Mouse (Mus musculus): ENCODE data around the gene Pde4b. TPM values are rescaled to one million over a fixed set of nuclear protein-coding genes. Genes with fewer than 3 reads are reported as not detected.

Pde4b gene
- polyA plus RNA-seq, 1 experiment from 2014 or later, result 4.2 TPM

GRCm38 (mm10) chr4:102374614-102375013 lies 287.3 kb downstream of the Pde4b start:
- H3K4me1 ChIP-seq, result no peaks in the 10 kb centered on the region
- no peak overlapping the region for H3K4me3 ChIP-seq
- WGBS (ENCODE audit: insufficient replicate concordance), result 58% methylated on average over 5 of the region's 5 CpGs
- ATAC-seq, result no peak
- no peaks in the 10 kb centered on the region for H3K9me3 ChIP-seq (replicated peaks)
- H3K4me2 ChIP-seq, result no peak overlapping the region
- H3K27ac ChIP-seq, result no peak overlapping the region
- H3K27me3 ChIP-seq (replicated peaks), result no peaks in the 10 kb centered on the region
- H3K36me3 ChIP-seq, result no peaks in the 10 kb centered on the region
- no peak overlapping the region for H3K9ac ChIP-seq

DNA sequence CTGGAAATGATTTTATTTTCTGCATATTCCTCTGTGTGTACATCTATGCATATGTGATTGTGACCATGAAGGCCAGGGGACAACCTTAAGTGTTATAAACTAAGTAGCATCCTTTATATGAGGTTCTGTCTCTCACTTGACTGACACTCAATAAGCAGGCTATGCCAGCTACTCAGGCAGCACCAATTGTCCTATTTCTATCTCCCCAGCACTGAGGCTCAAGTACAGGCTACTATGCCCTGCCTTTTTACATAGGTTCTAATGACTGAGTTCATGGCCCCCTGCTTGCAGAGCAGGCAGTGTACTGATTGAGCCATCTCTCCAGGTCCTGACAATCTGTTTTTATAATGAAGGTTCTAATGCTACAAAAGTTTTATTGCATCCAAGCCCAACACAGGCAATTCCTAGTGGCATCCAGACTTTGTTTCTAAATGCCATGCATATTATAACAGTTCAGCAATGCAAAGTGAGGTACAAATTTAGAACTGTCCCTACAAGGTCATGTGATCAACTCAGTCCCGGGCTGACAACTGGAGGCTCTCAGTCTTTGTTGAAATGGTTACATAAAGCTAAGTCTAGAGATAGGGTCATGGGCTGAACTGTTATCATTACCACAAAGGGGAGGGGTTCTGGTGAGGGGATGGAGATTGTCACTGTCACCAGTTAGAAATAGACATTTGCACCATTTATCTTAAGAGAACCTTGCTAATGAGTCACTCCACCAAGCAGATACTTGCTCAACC lies 295.6 kb downstream of the Pde4b start:
- H3K4me2 ChIP-seq, result no peak overlapping the region
- no peaks in the 10 kb centered on the region for H3K9me3 ChIP-seq (replicated peaks)
- no peaks in the 10 kb centered on the region for H3K36me3 ChIP-seq
- H3K9ac ChIP-seq, result no peak overlapping the region
- no peaks in the 10 kb centered on the region for H3K27me3 ChIP-seq (replicated peaks)
- H3K4me1 ChIP-seq, result no peaks in the 10 kb centered on the region
- H3K4me3 ChIP-seq, result no peak overlapping the region
- 38% methylated on average over 1 of the region's 1 CpGs for WGBS (ENCODE audit: insufficient replicate concordance)
- ATAC-seq, result no peak
- no peak overlapping the region for H3K27ac ChIP-seq

GRCm38 (mm10) chr4:102393605-102394004 lies 306.3 kb downstream of the Pde4b start:
- ATAC-seq, result no peak
- H3K4me2 ChIP-seq, result no peak overlapping the region
- no peak overlapping the region for H3K27ac ChIP-seq
- no peaks in the 10 kb centered on the region for H3K36me3 ChIP-seq
- 27% methylated on average over 2 of the region's 2 CpGs for WGBS (ENCODE audit: insufficient replicate concordance)
- H3K27me3 ChIP-seq (replicated peaks), result no peaks in the 10 kb centered on the region
- H3K9me3 ChIP-seq (replicated peaks), result 0 out of 2 replicates have a peak, but pooled peaks cover 3% of the 10 kb centered on the region
- no peaks in the 10 kb centered on the region for H3K4me1 ChIP-seq
- H3K9ac ChIP-seq, result no peak overlapping the region
- no peak overlapping the region for H3K4me3 ChIP-seq

DNA sequence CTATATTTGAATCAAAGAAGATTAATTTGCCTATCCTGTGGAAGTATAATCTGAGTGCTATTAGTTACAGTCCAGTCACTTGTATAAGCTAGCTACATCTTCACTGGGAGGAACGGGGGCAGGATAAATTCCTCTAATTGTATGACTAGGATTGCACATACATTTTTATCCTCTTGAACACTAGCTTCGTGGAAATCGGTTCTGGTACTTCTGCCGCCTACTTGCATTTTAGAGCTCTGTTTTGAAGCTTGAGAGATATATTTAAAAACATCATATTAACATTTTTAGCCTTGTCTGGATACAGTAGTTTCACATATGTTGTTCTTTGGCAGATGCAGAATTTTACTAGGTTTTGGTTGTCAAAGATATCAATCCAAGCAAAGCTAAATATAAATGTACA lies 310.0 kb downstream of the Pde4b start:
- no peak for ATAC-seq
- H3K9ac ChIP-seq, result no peak overlapping the region
- H3K27me3 ChIP-seq (replicated peaks), result no peaks in the 10 kb centered on the region
- H3K36me3 ChIP-seq, result no peaks in the 10 kb centered on the region
- H3K4me2 ChIP-seq, result no peak overlapping the region
- no peak overlapping the region for H3K4me3 ChIP-seq
- H3K27ac ChIP-seq, result no peak overlapping the region
- no peaks in the 10 kb centered on the region for H3K4me1 ChIP-seq
- WGBS (ENCODE audit: insufficient replicate concordance), result 63% methylated on average over 4 of the region's 4 CpGs
- 0 out of 2 replicates have a peak, but pooled peaks cover 3% of the 10 kb centered on the region for H3K9me3 ChIP-seq (replicated peaks)

DNA sequence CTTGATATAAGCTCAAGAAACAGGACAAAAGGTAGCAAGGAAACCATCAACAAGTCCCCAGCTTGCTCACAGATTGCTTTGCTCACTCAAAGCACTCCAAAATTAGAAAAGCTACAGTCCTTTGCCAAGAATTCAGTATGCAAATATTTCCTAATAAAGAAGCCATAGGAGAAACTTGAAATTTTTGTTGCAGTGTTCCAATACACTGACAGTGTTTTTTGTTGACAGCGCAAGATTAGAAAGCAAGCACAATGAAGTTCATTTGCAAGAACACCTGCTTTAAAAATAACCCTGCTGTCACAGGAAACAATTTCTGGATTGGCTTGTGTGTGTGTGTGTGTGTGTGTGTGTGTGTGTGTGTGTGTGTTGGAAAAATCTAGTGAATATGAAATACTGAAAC lies 311.2 kb downstream of the Pde4b start:
- Histone ChIP-seq H3K4me1 (no peaks in the 10 kb centered on the region), H3K9me3 (replicated peaks) (0 out of 2 replicates have a peak, but pooled peaks cover 3% of the 10 kb centered on the region), H3K4me2 (no peak overlapping the region), H3K36me3 (no peaks in the 10 kb centered on the region), H3K27me3 (replicated peaks) (no peaks in the 10 kb centered on the region), H3K27ac (no peak overlapping the region), H3K9ac (no peak overlapping the region), H3K4me3 (no peak overlapping the region)
- 78% methylated on average over 1 of the region's 1 CpGs for WGBS (ENCODE audit: insufficient replicate concordance)
- ATAC-seq, result no peak

DNA sequence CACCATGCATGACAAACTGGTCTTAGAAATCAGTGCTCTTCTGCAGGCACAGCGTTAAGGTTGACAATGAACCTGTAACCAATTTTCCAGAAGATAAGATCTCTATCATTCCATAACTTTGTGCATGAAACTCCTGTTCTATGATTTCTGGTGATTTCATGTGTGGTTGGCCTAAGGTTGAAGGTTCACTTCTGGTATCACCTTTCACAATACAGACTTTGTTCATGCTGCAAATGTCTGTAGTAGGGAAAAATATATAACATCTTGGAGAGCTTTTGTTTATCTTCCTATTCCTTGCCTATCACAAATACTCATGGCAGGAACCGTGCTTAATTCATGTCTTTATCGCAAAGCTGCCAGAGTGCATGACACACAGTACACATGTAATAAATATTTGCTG lies 319.5 kb downstream of the Pde4b start:
- no peak overlapping the region for H3K4me2 ChIP-seq
- no peak overlapping the region for H3K27ac ChIP-seq
- H3K9ac ChIP-seq, result no peak overlapping the region
- no peak for ATAC-seq
- no peaks in the 10 kb centered on the region for H3K27me3 ChIP-seq (replicated peaks)
- H3K4me3 ChIP-seq, result no peak overlapping the region
- H3K36me3 ChIP-seq, result no peaks in the 10 kb centered on the region
- no peaks in the 10 kb centered on the region for H3K4me1 ChIP-seq
- no peaks in the 10 kb centered on the region for H3K9me3 ChIP-seq (replicated peaks)
- 58% methylated on average over 3 of the region's 3 CpGs for WGBS (ENCODE audit: insufficient replicate concordance)

DNA sequence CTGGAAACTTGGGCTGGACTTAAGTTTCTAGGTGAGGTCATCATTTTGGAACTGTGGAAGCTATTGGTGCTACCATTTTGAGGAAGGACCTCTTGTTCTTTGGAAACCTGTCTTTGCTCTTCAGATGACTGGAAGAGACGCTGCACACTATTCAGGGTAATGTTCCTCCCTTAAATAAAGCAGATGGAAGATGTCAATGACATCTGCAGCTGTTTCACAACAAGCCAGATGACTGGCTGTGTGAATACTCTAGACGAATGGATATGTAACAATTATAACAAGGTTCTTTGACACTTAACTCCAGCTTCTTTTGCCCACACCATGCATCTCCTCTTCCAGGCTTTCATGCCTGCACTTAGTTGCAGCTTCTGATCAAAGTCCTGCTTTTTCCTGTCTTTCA lies 320.8 kb downstream of the Pde4b start:
- WGBS (ENCODE audit: insufficient replicate concordance), result 51% methylated on average over 2 of the region's 2 CpGs

DNA sequence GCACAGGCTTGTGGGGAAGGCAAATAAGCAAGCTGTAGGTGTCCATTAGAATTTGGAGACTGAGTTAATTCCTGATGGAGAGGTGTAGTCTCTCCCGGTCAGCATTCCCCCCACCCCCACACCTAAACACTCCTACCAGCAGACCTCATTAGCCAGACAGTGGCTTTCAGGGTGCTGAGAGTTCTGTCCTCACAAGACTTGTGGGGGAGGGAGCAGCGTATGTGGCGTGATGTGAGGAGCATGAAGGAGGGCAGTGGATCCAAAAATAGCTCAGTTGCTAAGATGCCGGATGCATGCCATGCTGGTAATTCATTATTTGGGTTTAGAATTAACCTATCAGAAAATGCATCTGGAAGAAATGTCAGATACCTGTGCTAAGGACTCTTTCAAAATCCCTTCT lies 321.6 kb downstream of the Pde4b start:
- Histone ChIP-seq H3K9me3 (replicated peaks) (no peaks in the 10 kb centered on the region), H3K4me3 (no peak overlapping the region), H3K4me1 (no peaks in the 10 kb centered on the region), H3K27me3 (replicated peaks) (no peaks in the 10 kb centered on the region), H3K27ac (no peak overlapping the region), H3K4me2 (no peak overlapping the region), H3K9ac (no peak overlapping the region), H3K36me3 (no peaks in the 10 kb centered on the region)
- 43% methylated on average over 4 of the region's 4 CpGs for WGBS (ENCODE audit: insufficient replicate concordance)
- ATAC-seq, result no peak

More for the DNA sequence above, 320.8 kb downstream of the Pde4b start:
- H3K27ac ChIP-seq, result no peak overlapping the region
- no peaks in the 10 kb centered on the region for H3K36me3 ChIP-seq
- H3K4me2 ChIP-seq, result no peak overlapping the region
- no peaks in the 10 kb centered on the region for H3K27me3 ChIP-seq (replicated peaks)
- no peak for ATAC-seq
- no peak overlapping the region for H3K4me3 ChIP-seq
- no peak overlapping the region for H3K9ac ChIP-seq
- H3K9me3 ChIP-seq (replicated peaks), result no peaks in the 10 kb centered on the region
- no peaks in the 10 kb centered on the region for H3K4me1 ChIP-seq

DNA sequence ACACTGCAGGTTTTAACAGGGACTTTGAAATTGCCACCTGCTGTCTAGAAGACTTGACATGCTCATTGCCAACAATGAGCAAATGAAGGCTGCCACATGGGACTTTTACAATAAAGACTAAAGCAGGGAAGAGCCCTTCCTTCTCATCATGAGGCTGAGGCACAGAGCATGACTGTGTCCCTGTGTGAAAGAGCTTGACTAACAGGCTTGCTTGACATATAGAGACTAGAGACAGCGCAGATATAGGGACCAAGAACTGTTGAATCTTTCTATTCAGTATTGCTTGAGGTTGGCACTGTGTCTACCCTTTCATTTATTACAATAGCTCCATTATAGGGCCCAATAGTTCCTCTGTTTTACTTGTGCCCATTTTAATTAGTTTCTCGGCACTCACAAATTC lies 325.8 kb downstream of the Pde4b start:
- no peak for ATAC-seq
- no peak overlapping the region for H3K9ac ChIP-seq
- H3K4me3 ChIP-seq, result no peak overlapping the region
- H3K4me1 ChIP-seq, result no peaks in the 10 kb centered on the region
- no peaks in the 10 kb centered on the region for H3K9me3 ChIP-seq (replicated peaks)
- H3K27me3 ChIP-seq (replicated peaks), result no peaks in the 10 kb centered on the region
- H3K4me2 ChIP-seq, result no peak overlapping the region
- WGBS (ENCODE audit: insufficient replicate concordance), result 65% methylated on average over 2 of the region's 2 CpGs
- H3K27ac ChIP-seq, result no peak overlapping the region
- no peaks in the 10 kb centered on the region for H3K36me3 ChIP-seq

GRCm38 (mm10) chr4:102413794-102414193 lies 326.5 kb downstream of the Pde4b start:
- Histone ChIP-seq H3K4me3 (no peak overlapping the region), H3K27me3 (replicated peaks) (no peaks in the 10 kb centered on the region), H3K4me1 (no peaks in the 10 kb centered on the region), H3K9me3 (replicated peaks) (no peaks in the 10 kb centered on the region), H3K4me2 (no peak overlapping the region), H3K27ac (no peak overlapping the region), H3K36me3 (no peaks in the 10 kb centered on the region), H3K9ac (no peak overlapping the region)
- ATAC-seq, result no peak
- 55% methylated on average over 4 of the region's 4 CpGs for WGBS (ENCODE audit: insufficient replicate concordance)

GRCm38 (mm10) chr4:102414610-102415009 lies 327.3 kb downstream of the Pde4b start:
- ATAC-seq, result no peak
- Histone ChIP-seq H3K27ac (no peak overlapping the region), H3K36me3 (no peaks in the 10 kb centered on the region), H3K4me1 (no peaks in the 10 kb centered on the region), H3K27me3 (replicated peaks) (no peaks in the 10 kb centered on the region), H3K9me3 (replicated peaks) (no peaks in the 10 kb centered on the region), H3K4me3 (no peak overlapping the region), H3K4me2 (no peak overlapping the region), H3K9ac (no peak overlapping the region)
- 63% methylated on average over 4 of the region's 4 CpGs for WGBS (ENCODE audit: insufficient replicate concordance)

GRCm38 (mm10) chr4:102420794-102421397 lies 333.6 kb downstream of the Pde4b start:
- no peaks in the 10 kb centered on the region for H3K4me1 ChIP-seq
- 67% methylated on average over 11 of the region's 11 CpGs for WGBS (ENCODE audit: insufficient replicate concordance)
- H3K4me2 ChIP-seq, result no peak overlapping the region

More at GRCm38 (mm10) chr4:102420794-102421397, 333.6 kb downstream of the Pde4b start:
- ATAC-seq, result no peak
- no peak overlapping the region for H3K4me3 ChIP-seq
- no peaks in the 10 kb centered on the region for H3K36me3 ChIP-seq
- H3K27me3 ChIP-seq (replicated peaks), result no peaks in the 10 kb centered on the region
- no peak overlapping the region for H3K27ac ChIP-seq
- no peaks in the 10 kb centered on the region for H3K9me3 ChIP-seq (replicated peaks)
- H3K9ac ChIP-seq, result no peak overlapping the region

All from liver, embryonic 12.5 days (tissue).